Mouse (Mus musculus): ENCODE results near the gene Rps26. TPM values are rescaled to one million over a fixed set of nuclear protein-coding genes. Genes with fewer than 3 reads are reported as not detected.

Gene Rps26
- polyA plus RNA-seq, 1 experiment = 1,658 TPM

GRCm38 (mm10) chr10:128645111-128646011 lies 18.8 kb upstream of the Rps26 start, which contains the start of gene Ikzf4:
Gene Ikzf4 (minus strand): TSS chr10:128645991.
- Histone ChIP-seq H3K4me2 (ENCODE audit: low read depth) (no peak within 1 kb of the TSS), H3K4me3 (no peak within 1 kb of the TSS), H3K27me3 (ENCODE audit: control insufficient read depth, insufficient read depth, insufficient read length) (peaks cover 14% of the 10 kb centered on the region), H3K79me2 (ENCODE audit: control insufficient read depth, insufficient read depth) (no peaks in the 10 kb centered on the region), H3ac (ENCODE audit: control insufficient read depth, insufficient read length) (no peak within 1 kb of the TSS), H3K36me3 (ENCODE audit: control insufficient read depth, insufficient read depth) (no peaks in the 10 kb centered on the region)
- TF ChIP-seq TCF12 (IDR thresholded peaks at IDR 0.05; ENCODE audit: insufficient read depth, poor library complexity, severe bottlenecking) (no peak), POLR2AphosphoS2 (IDR thresholded peaks at IDR 0.05; ENCODE audit: insufficient read length, low read depth) (no peak), USF1 (IDR thresholded peaks at IDR 0.05; ENCODE audit: low read depth) (no peak), CEBPB (IDR thresholded peaks at IDR 0.05; ENCODE audit: insufficient read depth, poor library complexity, severe bottlenecking) (no peak), MYOD1 (IDR thresholded peaks at IDR 0.05; ENCODE audit: control insufficient read depth in 1 of 3, insufficient read length in 2 of 3, low read depth in 2 of 3) (no peak), E2F4 (IDR thresholded peaks at IDR 0.05; ENCODE audit: insufficient read depth) (no peak)

GRCm38 (mm10) chr10:128642749-128643148 lies 16.2 kb upstream of the Rps26 start:
- no peaks in the 10 kb centered on the region for H3K36me3 ChIP-seq (ENCODE audit: control insufficient read depth, insufficient read depth)
- peaks cover 14% of the 10 kb centered on the region for H3K27me3 ChIP-seq (ENCODE audit: control insufficient read depth, insufficient read depth, insufficient read length)
- no peak overlapping the region for H3K4me3 ChIP-seq
- TF ChIP-seq POLR2A (IDR thresholded peaks at IDR 0.05; ENCODE audit: insufficient read length, low read depth) (no peak), MYOG (IDR thresholded peaks at IDR 0.05; ENCODE audit: control insufficient read depth in 1 of 3, insufficient read depth in 1 of 3, insufficient read length in 2 of 3, low read depth in 2 of 3) (no peak), E2F4 (IDR thresholded peaks at IDR 0.05; ENCODE audit: insufficient read depth) (no peak), CEBPB (IDR thresholded peaks at IDR 0.05; ENCODE audit: insufficient read depth, poor library complexity, severe bottlenecking) (no peak), REST (IDR thresholded peaks at IDR 0.05; ENCODE audit: insufficient read depth, insufficient read length) (no peak), POLR2AphosphoS2 (IDR thresholded peaks at IDR 0.05; ENCODE audit: insufficient read length, low read depth) (no peak), MAX (IDR thresholded peaks at IDR 0.05; ENCODE audit: low read depth) (no peak), SRF (IDR thresholded peaks at IDR 0.05; ENCODE audit: control insufficient read depth, insufficient read length, low read depth) (no peak)
- no peaks in the 10 kb centered on the region for H3K79me2 ChIP-seq (ENCODE audit: control insufficient read depth, insufficient read depth)
- no peak overlapping the region for H3ac ChIP-seq (ENCODE audit: control insufficient read depth, insufficient read length)
- no peak overlapping the region for H3K4me2 ChIP-seq (ENCODE audit: low read depth)

GRCm38 (mm10) chr10:128641871-128642270 lies 15.3 kb upstream of the Rps26 start:
- no peak for TF ChIP-seq POLR2AphosphoS2 (IDR thresholded peaks at IDR 0.05; ENCODE audit: insufficient read length, low read depth)
- TF ChIP-seq REST (IDR thresholded peaks at IDR 0.05; ENCODE audit: insufficient read depth, insufficient read length) = no peak
- TF ChIP-seq MYOD1 (IDR thresholded peaks at IDR 0.05; ENCODE audit: control insufficient read depth in 1 of 3, insufficient read length in 2 of 3, low read depth in 2 of 3) = no peak
- no peak for TF ChIP-seq USF1 (IDR thresholded peaks at IDR 0.05; ENCODE audit: low read depth)
- no peak for TF ChIP-seq E2F4 (IDR thresholded peaks at IDR 0.05; ENCODE audit: insufficient read depth)
- no peak for TF ChIP-seq POLR2A (IDR thresholded peaks at IDR 0.05; ENCODE audit: insufficient read length, low read depth)
- no peak for TF ChIP-seq CEBPB (IDR thresholded peaks at IDR 0.05; ENCODE audit: insufficient read depth, poor library complexity, severe bottlenecking)
- no peak for TF ChIP-seq MYOG (IDR thresholded peaks at IDR 0.05; ENCODE audit: control insufficient read depth in 1 of 3, insufficient read depth in 1 of 3, insufficient read length in 2 of 3, low read depth in 2 of 3)
- TF ChIP-seq MAX (IDR thresholded peaks at IDR 0.05; ENCODE audit: low read depth) = no peak
- H3K27me3 ChIP-seq (ENCODE audit: control insufficient read depth, insufficient read depth, insufficient read length) = peaks cover 14% of the 10 kb centered on the region
- H3ac ChIP-seq (ENCODE audit: control insufficient read depth, insufficient read length) = no peak overlapping the region
- H3K4me2 ChIP-seq (ENCODE audit: low read depth) = no peak overlapping the region
- H3K79me2 ChIP-seq (ENCODE audit: control insufficient read depth, insufficient read depth) = no peaks in the 10 kb centered on the region
- no peaks in the 10 kb centered on the region for H3K36me3 ChIP-seq (ENCODE audit: control insufficient read depth, insufficient read depth)
- H3K4me3 ChIP-seq = no peak overlapping the region

GRCm38 (mm10) chr10:128640891-128641290 lies 14.3 kb upstream of the Rps26 start:
- no peak overlapping the region for H3K4me3 ChIP-seq
- H3K27me3 ChIP-seq (ENCODE audit: control insufficient read depth, insufficient read depth, insufficient read length) = peaks cover 19% of the 10 kb centered on the region
- TF ChIP-seq POLR2AphosphoS2 (IDR thresholded peaks at IDR 0.05; ENCODE audit: insufficient read length, low read depth) (no peak), MAX (IDR thresholded peaks at IDR 0.05; ENCODE audit: low read depth) (no peak), REST (IDR thresholded peaks at IDR 0.05; ENCODE audit: insufficient read depth, insufficient read length) (no peak), TCF12 (IDR thresholded peaks at IDR 0.05; ENCODE audit: insufficient read depth, poor library complexity, severe bottlenecking) (no peak)
- H3K4me2 ChIP-seq (ENCODE audit: low read depth) = no peak overlapping the region
- H3ac ChIP-seq (ENCODE audit: control insufficient read depth, insufficient read length) = no peak overlapping the region
- H3K36me3 ChIP-seq (ENCODE audit: control insufficient read depth, insufficient read depth) = no peaks in the 10 kb centered on the region
- H3K79me2 ChIP-seq (ENCODE audit: control insufficient read depth, insufficient read depth) = no peaks in the 10 kb centered on the region

- Histone ChIP-seq H3K4me3 (no peak overlapping the region), H3K4me2 (ENCODE audit: low read depth) (no peak overlapping the region), H3ac (ENCODE audit: control insufficient read depth, insufficient read length) (no peak overlapping the region), H3K27me3 (ENCODE audit: control insufficient read depth, insufficient read depth, insufficient read length) (peaks cover 12% of the 10 kb centered on the region), H3K79me2 (ENCODE audit: control insufficient read depth, insufficient read depth) (no peaks in the 10 kb centered on the region), H3K36me3 (ENCODE audit: control insufficient read depth, insufficient read depth) (no peaks in the 10 kb centered on the region)
- TF ChIP-seq REST (IDR thresholded peaks at IDR 0.05; ENCODE audit: insufficient read depth, insufficient read length) = no peak
- no peak for TF ChIP-seq MAX (IDR thresholded peaks at IDR 0.05; ENCODE audit: low read depth)
- TF ChIP-seq POLR2AphosphoS2 (IDR thresholded peaks at IDR 0.05; ENCODE audit: insufficient read length, low read depth) = no peak
- TF ChIP-seq CEBPB (IDR thresholded peaks at IDR 0.05; ENCODE audit: insufficient read depth, poor library complexity, severe bottlenecking) = no peak
- no peak for TF ChIP-seq TCF3 (IDR thresholded peaks at IDR 0.05; ENCODE audit: insufficient read length, low read depth)
- no peak for TF ChIP-seq USF1 (IDR thresholded peaks at IDR 0.05; ENCODE audit: low read depth)
- TF ChIP-seq TCF12 (IDR thresholded peaks at IDR 0.05; ENCODE audit: insufficient read depth, poor library complexity, severe bottlenecking) = no peak
- no peak for TF ChIP-seq POLR2A (IDR thresholded peaks at IDR 0.05; ENCODE audit: insufficient read length, low read depth)
- TF ChIP-seq SRF (IDR thresholded peaks at IDR 0.05; ENCODE audit: control insufficient read depth, insufficient read length, low read depth) = no peak
Measured at GRCm38 (mm10) chr10:128639999-128640398, 13.5 kb upstream of the Rps26 start.
